Mouse (Mus musculus) fat pad, adult 2 months (tissue): ENCODE results near the gene Tmem91.
"Not testable (repeated sequence)": the region's sequence is repeated elsewhere in the genome, so short reads cannot be mapped to it uniquely, and the experiment has no call there.

ENCODE experiments used
- DNase-seq: peaks from one replicate; pipeline ENCODE4 v3.0.0-alpha.2; 2011; ENCODE audit warnings: low read depth, low spot score; ENCODE audit errors: extremely low read depth

Gene Tmem91

DNA sequence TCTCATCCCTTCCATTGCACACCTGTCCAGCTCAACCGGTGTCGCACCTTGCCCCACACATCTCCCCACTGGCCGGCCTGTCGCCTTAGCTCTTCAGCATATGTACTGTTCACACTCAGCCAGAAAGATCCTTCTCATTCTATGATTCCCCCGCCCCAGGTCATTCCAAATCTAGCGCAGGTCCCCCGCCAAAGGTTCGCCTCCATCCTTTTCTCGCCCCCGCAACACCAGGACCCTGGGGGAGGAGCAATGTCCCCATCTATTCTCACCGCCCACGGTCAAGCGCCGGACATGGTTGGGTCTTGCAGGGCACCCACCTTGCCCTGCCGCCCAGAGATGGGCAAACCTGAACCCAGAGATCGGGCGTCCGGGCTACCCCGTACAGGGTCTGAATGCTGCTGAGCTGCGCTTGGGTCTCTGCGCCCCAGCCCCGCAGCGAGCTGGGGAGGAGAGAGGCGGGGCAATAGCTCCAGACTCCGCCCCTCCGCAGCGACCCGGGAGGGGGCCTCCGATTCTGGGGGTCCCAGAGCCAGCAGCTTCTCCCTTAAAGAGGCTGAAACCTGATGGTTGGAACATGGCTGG is at the start of gene Tmem91:
Gene Tmem91, minus strand, starts transcription at position 448 of the 582 bp plus-strand sequence.
- no peak for DNase-seq

DNA sequence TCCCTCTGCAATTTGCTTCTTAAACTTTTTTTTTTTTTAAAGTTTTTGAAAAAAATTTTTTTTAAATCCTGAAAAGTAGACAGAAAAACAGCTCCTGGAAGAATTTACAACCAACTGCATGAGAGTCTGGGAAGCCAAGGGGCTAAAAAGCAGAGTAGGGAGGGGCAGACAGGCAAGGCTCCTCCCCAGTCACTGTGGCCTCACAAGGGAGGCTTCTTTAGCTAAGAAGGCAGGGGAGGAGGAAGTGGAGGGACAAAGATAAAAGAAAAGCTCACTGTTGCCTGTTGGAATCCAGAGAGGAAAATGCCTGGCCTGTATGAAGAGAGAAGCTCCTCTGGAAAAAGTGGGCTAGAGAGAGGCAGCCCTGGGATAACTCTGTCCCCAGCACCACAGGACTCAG is 46.8 kb upstream of the Tmem91 start:
- not testable (repeated sequence) for DNase-seq

DNA sequence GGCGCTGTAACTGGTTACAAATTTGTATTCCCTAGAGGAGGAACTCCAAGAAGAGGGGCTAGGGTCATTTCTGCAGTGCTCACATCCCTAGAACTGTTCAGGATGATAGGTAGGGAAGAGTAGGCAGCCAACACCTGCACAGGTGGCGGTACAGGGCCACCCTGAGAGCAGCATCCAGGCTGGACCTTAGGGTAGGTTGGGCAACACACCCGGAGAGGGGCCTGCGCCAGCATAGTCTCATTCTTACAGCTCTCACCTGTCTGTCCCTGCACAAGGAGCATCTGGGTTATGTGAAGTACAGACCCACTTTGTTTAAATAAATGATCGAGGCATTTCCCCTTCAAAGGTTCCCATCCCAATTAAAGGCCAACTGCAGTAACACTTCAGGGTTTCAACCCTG is 45.8 kb upstream of the Tmem91 start:
- no peak for DNase-seq

DNA sequence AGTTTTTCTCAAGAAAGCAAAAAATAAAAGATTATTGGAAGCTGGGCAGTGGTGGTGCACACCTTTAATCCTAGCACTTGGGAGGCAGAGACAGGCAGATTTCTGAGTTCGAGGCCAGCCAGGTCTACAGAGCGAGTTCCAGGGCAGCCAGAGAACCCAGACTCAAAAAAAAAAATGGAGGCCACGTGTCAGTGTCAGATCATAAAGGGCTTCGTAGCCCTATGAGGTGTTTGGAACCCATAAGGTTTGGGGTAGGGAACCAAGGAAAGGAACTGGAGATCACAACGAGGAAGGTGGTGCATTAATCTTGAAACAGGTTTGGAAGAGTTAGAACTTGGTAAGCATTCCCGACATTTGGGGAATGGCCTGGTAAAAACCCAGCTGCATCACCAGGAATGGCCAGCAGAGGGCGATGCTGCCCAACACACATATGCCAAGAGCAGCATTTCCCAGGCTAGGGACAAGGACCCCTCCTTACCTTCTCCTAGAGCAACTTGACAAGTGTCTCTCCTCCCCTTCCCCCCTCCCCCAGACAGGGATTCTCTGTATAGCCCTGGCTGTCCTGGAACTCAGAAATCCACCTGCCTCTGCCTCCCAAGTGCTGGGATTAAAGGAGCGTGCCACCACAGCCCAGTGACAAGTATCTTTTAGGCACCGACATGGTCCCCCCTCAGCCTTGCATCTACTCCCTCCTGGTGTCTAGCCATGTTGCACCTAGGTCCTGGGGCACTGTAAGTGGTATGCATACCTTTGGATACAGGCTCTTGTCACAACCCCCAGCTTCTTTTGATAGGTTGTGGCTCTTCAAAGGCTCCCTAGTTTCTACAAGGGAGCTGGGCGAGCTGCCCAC is 45.0 kb upstream of the Tmem91 start:
- DNase-seq: no peak

DNA sequence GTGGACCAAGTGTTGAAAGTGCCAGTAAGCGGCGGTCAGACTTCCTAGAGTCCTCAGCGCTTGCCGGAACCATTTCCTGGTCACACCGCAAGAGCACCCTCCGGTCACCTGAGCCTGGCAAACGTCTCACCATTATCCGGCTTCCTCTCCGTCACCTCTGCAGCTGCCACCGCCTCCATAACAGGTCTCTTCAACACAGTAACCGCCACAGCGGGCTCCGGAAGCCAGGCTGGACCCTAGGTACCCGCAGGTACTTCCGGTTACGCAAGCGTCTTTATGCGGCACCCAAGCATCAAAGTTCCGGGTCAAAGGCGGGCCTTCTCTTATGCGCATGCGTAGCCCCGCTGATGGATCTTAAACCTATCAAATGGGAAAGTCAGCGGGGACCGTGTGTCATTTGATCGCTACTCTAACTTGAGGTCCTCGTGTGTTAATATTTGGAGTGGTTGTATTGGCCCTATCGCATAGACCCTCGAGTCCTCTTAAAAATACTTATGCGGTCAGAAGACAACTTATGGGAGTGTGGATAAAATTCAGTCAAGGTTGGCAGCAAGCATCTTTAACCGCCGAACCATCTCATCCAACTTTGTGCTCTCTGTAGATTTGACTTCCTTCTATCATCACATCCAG is 43.9 kb upstream of the Tmem91 start, which contains the start of gene Ccdc97:
Gene Ccdc97, minus strand, starts transcription at position 301 of the 630 bp plus-strand sequence.
- peak; percentile 61 for DNase-seq

DNA sequence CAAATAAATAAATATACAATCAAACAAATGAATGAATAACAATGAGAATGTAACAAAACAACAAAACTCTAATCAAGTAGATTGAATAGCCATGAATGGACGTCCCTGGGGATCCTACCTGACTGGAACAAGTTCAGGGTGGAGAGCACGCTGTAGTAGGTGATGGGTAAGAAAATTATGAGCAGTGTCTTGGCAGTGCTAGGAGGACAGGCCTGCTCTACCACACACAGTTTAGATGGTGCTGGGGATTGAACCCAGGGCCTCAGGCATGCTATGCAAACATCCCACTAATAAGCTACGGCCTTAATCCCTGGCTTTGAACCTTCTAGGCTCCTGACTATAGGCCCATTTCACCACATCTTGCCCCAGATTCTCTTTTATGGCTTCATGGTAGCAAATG is 42.5 kb upstream of the Tmem91 start:
- DNase-seq: no peak

DNA sequence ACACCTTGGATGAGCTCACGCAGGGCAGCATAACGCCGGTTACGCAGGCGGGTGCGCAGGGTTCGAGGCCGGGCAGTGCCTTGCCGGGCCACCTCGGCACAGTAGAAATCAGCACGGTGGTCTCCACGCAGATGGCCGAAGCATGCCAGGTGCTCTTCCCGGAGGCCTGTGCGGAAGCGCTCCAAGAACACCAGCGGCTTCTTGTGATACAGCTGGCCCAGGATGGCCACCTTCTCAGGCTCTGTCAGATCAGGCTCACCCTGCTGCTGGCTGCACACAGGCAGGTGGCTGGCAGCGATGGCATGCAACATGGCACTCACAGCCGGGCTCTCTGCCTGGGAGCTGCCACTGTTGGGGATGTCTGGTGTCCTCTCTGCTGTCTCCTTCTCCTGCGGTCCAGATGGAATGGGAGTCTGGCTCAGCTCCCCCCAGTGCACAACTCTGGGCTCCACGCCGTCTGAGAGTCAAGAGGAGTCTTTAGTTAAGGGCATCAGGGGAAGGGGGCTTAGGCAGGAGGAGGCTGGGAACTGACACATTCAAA is 40.8 kb upstream of the Tmem91 start:
- no peak for DNase-seq

DNA sequence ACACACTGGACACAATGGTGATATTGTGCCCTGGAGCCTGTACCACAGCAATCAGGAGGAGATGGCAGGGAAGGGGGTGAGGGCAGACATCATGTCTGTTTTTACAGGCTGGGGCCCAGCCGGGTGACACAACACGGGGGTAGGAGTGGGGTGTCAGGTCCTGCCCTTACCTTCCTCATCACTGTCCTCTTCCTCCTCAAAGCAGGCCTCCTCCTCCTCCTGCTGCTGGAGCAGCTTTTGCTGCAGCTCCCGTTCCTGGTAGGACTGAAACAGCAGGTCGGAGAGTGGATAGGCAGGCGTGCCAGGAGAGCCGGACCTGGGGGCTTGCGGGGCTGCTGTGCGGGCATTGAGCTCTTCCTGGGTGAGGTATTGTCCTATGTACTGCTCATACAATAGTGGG is 39.6 kb upstream of the Tmem91 start:
- DNase-seq: no peak

DNA sequence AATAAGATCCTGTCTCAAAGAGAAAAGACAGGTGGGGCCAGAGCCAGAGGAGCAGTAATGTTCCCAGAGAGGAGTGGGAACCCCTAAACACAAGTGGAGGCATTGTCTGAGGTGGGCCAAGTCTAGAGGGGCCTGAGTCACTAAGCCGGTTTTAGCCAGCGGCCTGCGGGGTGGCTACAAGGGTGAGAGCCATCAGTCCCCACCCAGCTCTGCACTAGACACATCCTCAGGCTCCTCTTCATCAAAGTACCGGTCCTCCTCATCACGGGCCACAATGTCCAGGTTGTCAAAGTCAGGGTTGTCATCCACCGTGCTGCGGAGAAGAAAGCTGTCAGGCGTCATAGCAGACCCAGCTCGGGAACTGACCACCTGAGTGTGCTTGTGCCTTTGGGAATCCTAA is 37.8 kb upstream of the Tmem91 start:
- DNase-seq: no peak

DNA sequence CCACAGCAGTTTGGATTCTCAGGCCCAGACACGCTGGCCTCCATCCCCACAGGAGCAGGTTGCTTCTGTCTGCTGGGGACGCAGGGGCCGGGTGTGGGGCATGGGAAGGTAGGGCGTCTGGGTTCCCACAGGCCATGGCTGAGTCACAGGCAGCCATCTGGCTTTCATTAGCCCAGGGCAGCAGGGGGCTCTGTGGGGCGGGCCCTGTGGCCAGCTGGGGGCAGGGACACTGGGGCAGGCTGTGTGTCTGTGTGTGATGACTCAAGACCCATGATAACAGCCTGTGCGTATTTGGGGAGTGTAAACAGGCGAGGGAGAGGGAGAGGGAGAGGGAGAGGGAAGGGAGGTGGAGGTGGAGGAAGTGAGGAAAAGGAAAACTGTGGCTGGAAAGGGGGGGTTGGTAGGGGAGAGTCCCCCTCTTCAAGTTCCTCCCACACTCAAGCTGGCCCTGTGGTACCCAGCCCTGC is 36.8 kb upstream of the Tmem91 start:
- no peak for DNase-seq

DNA sequence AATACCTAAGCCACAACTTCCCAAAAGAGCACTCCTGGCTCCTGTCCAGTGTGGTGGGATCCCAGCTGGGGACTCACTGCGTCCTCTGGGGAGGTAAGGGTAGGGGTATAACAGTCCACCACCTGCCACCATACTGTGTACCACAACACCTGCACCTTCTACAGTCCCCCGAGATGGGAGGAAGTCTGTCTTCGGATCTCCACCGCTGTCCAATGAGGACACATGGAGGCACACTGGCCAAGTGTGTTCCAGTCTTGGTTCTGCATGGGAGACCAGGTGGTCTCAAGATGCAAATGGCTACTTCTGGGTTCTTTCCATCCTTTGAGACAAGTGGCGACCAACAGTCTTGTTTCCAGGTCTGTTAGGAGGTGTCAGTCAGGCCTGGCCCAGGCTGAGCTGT is 36.2 kb upstream of the Tmem91 start:
- no peak for DNase-seq

DNA sequence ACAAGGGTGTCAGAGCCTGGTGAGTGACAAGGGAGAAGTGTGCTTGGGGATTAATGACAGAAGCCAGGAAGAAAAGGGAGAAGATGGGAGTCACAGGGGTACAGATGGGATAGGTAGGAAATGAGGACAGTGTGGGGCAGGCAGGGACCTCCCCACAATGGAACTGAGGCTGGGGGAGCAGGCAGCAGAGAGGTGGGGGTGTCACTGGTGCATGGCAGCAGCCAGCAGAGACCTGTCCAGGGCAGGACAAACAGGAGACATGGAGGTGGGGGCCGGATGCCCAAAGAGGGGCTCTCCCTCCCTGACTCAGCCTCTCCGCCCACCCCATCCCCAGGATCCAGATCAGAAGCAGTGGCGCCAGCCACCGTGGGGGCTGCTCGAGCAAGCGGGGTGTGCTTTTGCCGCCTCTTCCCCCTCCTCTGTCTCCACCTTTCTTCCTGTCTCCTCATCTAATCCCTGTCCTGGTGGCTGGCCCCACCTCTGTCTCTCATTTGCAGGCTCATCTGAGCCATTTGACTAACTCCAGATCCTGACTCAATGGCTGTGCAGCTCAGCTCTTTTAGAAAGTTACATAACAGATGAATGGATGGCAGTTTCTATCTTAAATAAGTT is 35.7 kb upstream of the Tmem91 start:
- DNase-seq: no peak

DNA sequence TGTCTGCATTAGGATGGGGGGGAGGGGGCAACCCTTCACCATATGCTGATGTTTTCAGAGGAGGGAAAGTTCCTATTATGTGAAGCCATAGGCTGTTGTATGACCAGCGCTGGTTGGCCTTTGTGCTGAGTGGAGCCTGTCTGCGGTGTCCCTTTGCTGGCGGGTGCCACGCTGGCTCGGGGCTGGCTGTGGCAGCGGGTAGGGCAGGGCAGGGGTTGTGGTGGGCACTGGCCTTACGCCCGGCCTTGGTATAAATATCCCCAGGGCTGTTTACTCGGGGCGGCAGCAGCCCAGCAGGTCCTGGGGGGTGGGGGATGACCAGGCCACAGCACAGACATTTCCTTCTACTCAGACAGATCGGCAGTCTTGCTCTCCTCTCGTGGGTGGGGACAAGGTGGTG is 35.0 kb upstream of the Tmem91 start:
- DNase-seq: no peak

DNA sequence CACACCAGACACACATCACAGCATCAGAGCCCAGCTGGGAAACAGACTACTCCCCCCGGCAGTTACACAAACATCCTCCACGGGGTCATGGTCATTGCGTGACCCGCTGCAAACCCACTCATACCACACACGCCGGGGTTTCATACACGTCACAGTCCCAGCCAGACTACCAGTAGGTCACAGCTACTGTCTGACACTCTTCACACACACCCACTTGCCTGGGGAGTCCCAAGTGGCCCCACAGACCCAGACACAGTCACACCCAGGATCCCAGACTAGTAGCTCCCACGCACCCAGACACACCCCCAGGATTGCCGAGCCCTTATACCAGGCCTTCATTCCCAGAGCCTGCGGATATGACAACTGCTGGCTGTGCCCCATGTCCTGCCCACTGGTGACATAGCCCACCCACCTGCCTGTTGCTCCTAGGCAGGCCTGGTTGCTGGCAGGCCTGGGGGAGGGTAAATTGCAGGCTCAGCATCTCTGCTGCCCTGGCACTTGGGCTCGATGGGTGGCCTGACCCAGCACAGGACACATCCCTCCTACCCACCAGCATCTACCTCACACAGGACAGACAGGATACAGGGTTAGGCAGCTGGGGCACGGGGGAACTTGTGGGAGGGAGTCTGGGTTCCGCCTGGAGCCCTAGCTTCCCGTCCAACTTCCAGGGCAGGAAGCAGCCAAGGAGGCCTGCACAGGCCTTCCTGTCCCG is 32.8 kb upstream of the Tmem91 start:
- no peak for DNase-seq

DNA sequence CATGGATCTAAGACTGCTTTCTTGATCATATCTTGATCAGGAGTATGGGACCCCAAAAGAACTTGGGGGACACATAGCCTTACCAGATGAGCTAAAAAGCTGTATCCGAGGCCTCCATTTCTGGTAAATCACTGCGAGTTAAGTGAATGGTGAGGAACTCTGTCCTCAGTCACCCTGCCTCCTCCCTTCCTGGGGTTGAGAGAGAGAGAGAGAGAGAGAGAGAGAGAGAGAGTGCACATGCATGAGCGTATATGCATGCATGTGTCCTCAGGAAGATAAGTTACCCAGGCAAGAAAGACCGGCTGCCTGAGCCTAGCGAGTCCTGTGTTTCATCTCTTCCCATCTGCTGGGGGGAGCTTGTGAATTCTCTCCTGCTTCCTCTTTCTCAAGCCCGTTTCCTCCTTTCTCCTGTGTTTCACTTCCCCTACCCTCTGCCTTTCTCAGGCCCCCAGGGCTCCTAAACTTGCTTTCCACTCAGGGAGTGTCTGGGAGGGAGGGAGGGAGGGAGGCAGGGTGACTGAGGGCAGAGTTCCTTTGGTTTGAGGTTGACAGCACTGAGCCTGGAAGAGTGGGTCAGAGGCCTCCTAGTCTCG is 31.7 kb upstream of the Tmem91 start:
- DNase-seq: no peak

DNA sequence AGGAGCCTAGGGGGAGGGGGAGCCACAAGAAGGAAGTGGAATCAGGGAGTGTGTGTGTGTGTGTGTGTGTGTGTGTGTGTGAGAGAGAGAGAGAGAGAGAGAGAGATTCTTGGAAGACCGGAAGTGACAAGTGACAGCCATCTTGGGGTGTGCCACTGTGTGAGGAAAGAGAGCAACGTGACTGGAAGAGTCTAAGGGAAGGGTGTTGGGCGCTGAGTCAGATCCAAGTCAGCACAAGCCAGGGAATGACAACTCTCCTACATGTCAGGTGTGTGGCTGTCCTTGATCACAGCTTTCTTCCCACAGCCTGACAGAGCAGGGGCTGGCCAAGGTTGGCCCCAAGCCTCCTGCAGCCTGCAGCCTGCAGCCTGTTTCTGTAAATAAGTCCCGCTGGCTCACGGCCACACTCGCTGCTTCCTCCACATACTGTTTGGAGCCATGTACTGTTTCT is 30.9 kb upstream of the Tmem91 start:
- DNase-seq: no peak

DNA sequence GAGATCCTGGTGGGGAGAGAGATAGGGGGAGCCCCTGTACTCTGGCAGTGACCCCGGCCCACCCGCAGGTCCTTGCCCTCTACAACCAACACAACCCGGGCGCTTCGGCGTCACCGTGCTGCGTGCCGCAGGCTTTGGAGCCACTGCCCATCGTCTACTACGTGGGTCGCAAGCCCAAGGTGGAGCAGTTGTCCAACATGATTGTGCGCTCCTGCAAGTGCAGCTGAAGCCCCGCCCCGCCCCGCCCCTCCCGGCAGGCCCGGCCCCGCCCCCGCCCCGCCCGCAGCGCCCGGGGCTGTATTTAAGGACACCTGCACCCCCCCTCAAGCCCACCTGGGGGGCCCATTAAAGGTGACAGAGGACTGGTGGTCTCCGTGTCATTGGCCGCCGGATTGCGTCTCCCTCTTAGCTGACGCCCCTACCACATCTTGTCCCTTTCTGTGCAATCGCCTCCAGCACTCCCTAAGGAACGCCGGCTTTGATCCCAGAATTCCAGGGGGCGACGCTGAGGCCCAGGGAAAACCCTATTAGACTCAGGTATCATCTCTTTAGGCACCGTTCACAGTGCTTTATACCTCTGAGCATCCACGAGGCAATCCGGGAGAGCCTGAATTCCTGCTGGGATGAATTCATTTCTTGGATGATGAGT is 29.9 kb upstream of the Tmem91 start:
- no peak for DNase-seq

DNA sequence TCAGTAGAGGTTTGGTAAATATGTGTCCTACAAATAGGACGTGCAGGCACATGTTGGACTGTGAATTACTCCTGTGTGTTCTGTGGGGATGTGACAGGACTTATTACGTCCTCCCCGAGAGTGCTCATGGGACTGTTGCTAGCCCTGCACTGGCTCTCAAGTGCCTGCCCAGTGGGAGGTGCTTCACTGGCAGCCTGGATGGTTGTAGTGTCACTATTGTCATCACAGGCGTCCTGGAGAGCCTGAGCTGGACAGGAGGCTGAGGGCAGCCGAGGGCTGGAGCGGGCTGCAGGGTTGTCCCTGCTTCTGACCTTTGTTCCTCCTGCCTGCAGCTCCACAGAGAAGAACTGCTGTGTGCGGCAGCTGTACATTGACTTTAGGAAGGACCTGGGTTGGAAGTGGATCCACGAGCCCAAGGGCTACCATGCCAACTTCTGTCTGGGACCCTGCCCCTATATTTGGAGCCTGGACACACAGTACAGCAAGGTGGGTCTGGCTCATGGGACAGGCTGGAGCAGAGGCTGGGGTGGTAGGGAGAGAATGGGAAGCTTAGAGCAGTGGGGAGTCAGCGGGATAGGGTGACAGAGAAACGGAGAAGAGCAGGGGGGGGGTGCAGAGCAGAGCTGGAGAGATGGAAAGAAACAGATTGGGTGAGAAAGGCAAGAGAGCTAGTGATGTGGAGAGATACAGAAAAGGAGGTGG is 29.0 kb upstream of the Tmem91 start:
- DNase-seq: no peak

DNA sequence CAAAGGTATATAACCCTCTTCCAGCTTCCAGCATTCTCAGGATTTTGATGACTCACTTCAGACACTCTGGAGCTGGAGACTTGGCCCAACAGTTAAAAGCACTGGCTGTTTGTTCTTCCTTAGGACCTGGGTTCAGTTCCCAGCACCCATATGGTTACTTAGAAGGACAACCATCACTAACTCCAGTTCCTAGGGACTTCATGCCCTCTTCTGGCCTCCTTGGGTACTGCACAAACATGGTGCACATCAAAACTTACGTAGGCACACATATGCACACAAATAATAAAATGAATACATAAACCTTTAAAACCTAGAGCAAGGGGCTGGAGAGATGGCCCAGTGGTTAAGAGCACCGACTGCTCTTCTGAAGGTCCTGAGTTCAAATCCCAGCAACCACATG is 27.4 kb upstream of the Tmem91 start:
- DNase-seq: no peak
